Mouse (Mus musculus) CH12.LX (cell line): ENCODE results near the gene Ifna7. TPM values are rescaled to one million over a fixed set of nuclear protein-coding genes. Genes with fewer than 3 reads are reported as not detected.

Experiments used
- DNase-seq: peaks from one replicate; pipeline ENCODE4 v3.0.0-alpha.2; 2013; ENCODE audit errors: extremely low read depth
- H3K27ac ChIP-seq: 2 replicates; pipeline ENCODE4 v1.5.1; 2012; ENCODE audit warnings: low read depth, mild to moderate bottlenecking, control low read depth, moderate library complexity; ENCODE audit not compliant: insufficient read depth
- H3K27me3 ChIP-seq: replicated peaks from 2 replicates; pipeline ENCODE3; 2012; ENCODE audit warnings: inconsistent platforms
- H3K36me3 ChIP-seq, 2 experiments: replicated peaks in 1 of 2; 2 replicates each; pipeline versions ENCODE3 to v1.6.1; 2012; ENCODE audit warnings: inconsistent platforms in 1 of 2, low read length in 1 of 2, mild to moderate bottlenecking in 1 of 2, mixed read lengths in 1 of 2, moderate library complexity in 1 of 2; ENCODE audit not compliant: control insufficient read depth in 1 of 2, insufficient read depth in 1 of 2
- H3K4me1 ChIP-seq, 2 experiments: 2 replicates each; pipeline ENCODE4 v1.6.1; 2012; ENCODE audit warnings: inconsistent platforms in 1 of 2, moderate library complexity in 1 of 2; ENCODE audit not compliant: insufficient read depth in 2 of 2, control insufficient read depth in 1 of 2
- H3K4me2 ChIP-seq: 2 replicates; pipeline ENCODE4 v1.6.1; 2012; ENCODE audit warnings: low read depth, mild to moderate bottlenecking, control low read depth; ENCODE audit not compliant: poor library complexity, insufficient read depth, severe bottlenecking
- H3K4me3 ChIP-seq, 3 experiments: fragments of 150-350 bp in 1 of 3; sonication (generic) in 1 of 3; replicated peaks in 1 of 3; 2 replicates each; pipeline versions ENCODE3 to v1.5.1; 2011 to 2012; ENCODE audit warnings: low read depth in 2 of 3, low read length in 2 of 3, mild to moderate bottlenecking in 2 of 3, moderate library complexity in 2 of 3, control low read depth in 1 of 3, improper control_type of control experiment in 1 of 3, inconsistent platforms in 1 of 3, mixed read lengths in 1 of 3; ENCODE audit not compliant: poor library complexity in 1 of 3
- H3K79me2 ChIP-seq: replicated peaks from 2 replicates; pipeline ENCODE4 v1.6.1; 2012; ENCODE audit warnings: mild to moderate bottlenecking, moderate library complexity; ENCODE audit not compliant: control insufficient read depth, poor library complexity, insufficient read depth, severe bottlenecking; ENCODE audit errors: extremely low read depth
- H3K9ac ChIP-seq: 2 replicates; pipeline ENCODE4 v1.6.1; 2012; ENCODE audit warnings: low read depth, mild to moderate bottlenecking, control low read depth, moderate library complexity; ENCODE audit not compliant: insufficient read depth
- H3K9me3 ChIP-seq: replicated peaks from 2 replicates; pipeline ENCODE3; 2012; ENCODE audit warnings: low read length, inconsistent platforms, mixed read lengths
- BHLHE40 ChIP-seq: IDR thresholded peaks from 2 replicates; pipeline ENCODE4 v1.6.1; 2011; ENCODE audit warnings: mild to moderate bottlenecking, low read depth, low read length, improper control_type of control experiment
- CHD1 ChIP-seq: IDR thresholded peaks from 2 replicates; pipeline ENCODE4 v1.6.1; 2012; ENCODE audit warnings: low read depth, low read length, improper control_type of control experiment, inconsistent platforms
- CHD2 ChIP-seq: IDR thresholded peaks from 2 replicates; pipeline ENCODE4 v1.6.1; 2011; ENCODE audit warnings: low read length, improper control_type of control experiment
- CTCF ChIP-seq, 2 experiments: IDR thresholded peaks in 1 of 2; conservative IDR thresholded peaks in 1 of 2; 2 replicates each; pipeline ENCODE4 v1.5.1; 2011 to 2012; ENCODE audit warnings: low read depth in 2 of 2, low read length in 2 of 2, improper control_type of control experiment in 1 of 2, inconsistent platforms in 1 of 2, mild to moderate bottlenecking in 1 of 2, moderate library complexity in 1 of 2
- E2F4 ChIP-seq: IDR thresholded peaks from 2 replicates; pipeline ENCODE4 v1.6.1; 2011; ENCODE audit warnings: low read depth, low read length, improper control_type of control experiment; ENCODE audit not compliant: insufficient replicate concordance
- ELF1 ChIP-seq: IDR thresholded peaks from 2 replicates; pipeline ENCODE4 v1.6.1; 2014; ENCODE audit warnings: low read depth, mild to moderate bottlenecking, inconsistent platforms, low read length, improper control_type of control experiment
- EP300 ChIP-seq: IDR thresholded peaks from 2 replicates; pipeline ENCODE4 v1.6.1; 2011; ENCODE audit warnings: low read length, improper control_type of control experiment
- ETS1 ChIP-seq: conservative IDR thresholded peaks from 2 replicates; pipeline ENCODE4 v1.6.1; 2012; ENCODE audit warnings: low read depth, mild to moderate bottlenecking, inconsistent platforms, low read length, improper control_type of control experiment, moderate library complexity
- GABPA ChIP-seq: IDR thresholded peaks from 2 replicates; pipeline ENCODE4 v1.6.1; 2012; ENCODE audit warnings: low read depth, low read length, improper control_type of control experiment, inconsistent platforms; ENCODE audit not compliant: insufficient replicate concordance
- IRF4 ChIP-seq: IDR thresholded peaks from 2 replicates; pipeline ENCODE4 v1.6.1; 2014; ENCODE audit warnings: low read depth, mild to moderate bottlenecking, inconsistent platforms, low read length, improper control_type of control experiment
- JUN ChIP-seq: IDR thresholded peaks from 2 replicates; pipeline ENCODE4 v1.6.1; 2011; ENCODE audit warnings: low read depth, mild to moderate bottlenecking, low read length, improper control_type of control experiment, moderate library complexity; ENCODE audit not compliant: insufficient read depth
- MAFK ChIP-seq: IDR thresholded peaks from 2 replicates; pipeline ENCODE4 v1.6.1; 2011; ENCODE audit warnings: low read length, improper control_type of control experiment; ENCODE audit not compliant: insufficient replicate concordance
- MAX ChIP-seq: IDR thresholded peaks from 2 replicates; pipeline ENCODE4 v1.6.1; 2011; ENCODE audit warnings: low read length, improper control_type of control experiment
- MXI1 ChIP-seq: IDR thresholded peaks from 2 replicates; pipeline ENCODE4 v1.6.1; 2011; ENCODE audit warnings: mild to moderate bottlenecking, low read depth, low read length, improper control_type of control experiment
- MYC ChIP-seq: IDR thresholded peaks from 2 replicates; pipeline ENCODE4 v1.6.1; 2011; ENCODE audit warnings: low read depth, mild to moderate bottlenecking, improper control_type of control experiment, low read length
- NELFE ChIP-seq: IDR thresholded peaks from 2 replicates; pipeline ENCODE4 v1.6.1; 2011; ENCODE audit warnings: low read depth, low read length, improper control_type of control experiment
- NRF1 ChIP-seq: IDR thresholded peaks from 2 replicates; pipeline ENCODE4 v1.6.1; 2014; ENCODE audit warnings: low read depth, mild to moderate bottlenecking, inconsistent platforms, low read length, improper control_type of control experiment, moderate library complexity
- PAX5 ChIP-seq: IDR thresholded peaks from 2 replicates; pipeline ENCODE4 v1.6.1; 2012; ENCODE audit warnings: low read length, inconsistent platforms, mixed read lengths
- RAD21 ChIP-seq: IDR thresholded peaks from 2 replicates; pipeline ENCODE4 v1.6.1; 2011; ENCODE audit warnings: low read depth, mild to moderate bottlenecking, low read length, improper control_type of control experiment, moderate library complexity
- RCOR1 ChIP-seq: conservative IDR thresholded peaks from 2 replicates; pipeline ENCODE4 v1.6.1; 2012; ENCODE audit warnings: low read depth, mild to moderate bottlenecking, inconsistent platforms, low read length, improper control_type of control experiment
- SIN3A ChIP-seq: IDR thresholded peaks from 2 replicates; pipeline ENCODE4 v1.6.1; 2012; ENCODE audit warnings: low read length, improper control_type of control experiment, inconsistent platforms
- SMC3 ChIP-seq: IDR thresholded peaks from 2 replicates; pipeline ENCODE4 v1.6.1; 2011; ENCODE audit warnings: low read depth, low read length, improper control_type of control experiment
- TBP ChIP-seq: conservative IDR thresholded peaks from 2 replicates; pipeline ENCODE4 v1.6.1; 2011; ENCODE audit warnings: low read depth, low read length, improper control_type of control experiment
- TCF12 ChIP-seq: IDR thresholded peaks from 2 replicates; pipeline ENCODE4 v1.6.1; 2014; ENCODE audit warnings: low read depth, mild to moderate bottlenecking, inconsistent platforms, low read length, improper control_type of control experiment
- UBTF ChIP-seq: IDR thresholded peaks from 2 replicates; pipeline ENCODE4 v1.6.1; 2012; ENCODE audit warnings: low read depth, mild to moderate bottlenecking, inconsistent platforms, low read length, improper control_type of control experiment, moderate library complexity
- USF1 ChIP-seq: IDR thresholded peaks from 2 replicates; pipeline ENCODE4 v1.6.1; 2014; ENCODE audit warnings: low read depth, mild to moderate bottlenecking, inconsistent platforms, low read length, improper control_type of control experiment
- USF2 ChIP-seq: conservative IDR thresholded peaks from 2 replicates; pipeline ENCODE4 v1.6.1; 2011; ENCODE audit warnings: low read depth, low read length, improper control_type of control experiment
- ZC3H11A ChIP-seq: IDR thresholded peaks from 2 replicates; pipeline ENCODE4 v1.6.1; 2012; ENCODE audit warnings: low read depth, mild to moderate bottlenecking, inconsistent platforms, low read length, improper control_type of control experiment
- ZMIZ1 ChIP-seq: IDR thresholded peaks from 2 replicates; pipeline ENCODE4 v1.6.1; 2012; ENCODE audit warnings: low read depth, mild to moderate bottlenecking, inconsistent platforms, low read length, improper control_type of control experiment
- dilution Hi-C: fragments of 300-500 bp; cut with MboI; formaldehyde crosslinking; loops from 2 replicates; pipeline ENCODE4 v1.14.3; 2020; ENCODE audit warnings: low sequenced_read_pairs; ENCODE audit not compliant: extremely low pct_unique_long_range_greater_than_20kb, extremely low pct_ligation_motif_present
- in situ Hi-C: fragments of 300-500 bp; cut with MboI; formaldehyde crosslinking; loops from 3 replicates; pipeline ENCODE4 v1.14.3; 2019; ENCODE audit warnings: low sequenced_read_pairs, low pct_ligation_motif_present, low pct_unique_long_range_greater_than_20kb, mixed read lengths
- polyA plus RNA-seq: library from polyadenylated mRNA; unstranded; fragments of >175 nt; gene quantifications from 2 replicates; pipeline ENCODE4 v1.2.1, GENCODE M21; 2012; ENCODE audit warnings: low read depth; ENCODE audit not compliant: insufficient read length
- total RNA-seq, 2 experiments: library from RNA; depleted of rRNA; stranded (reverse); fragments of 300-350 nt in 1 of 2; fragments of >200 nt in 1 of 2; gene quantifications; 2 replicates each; pipeline ENCODE4 v1.2.3; 2012 to 2014

Ifna7 gene
- total and polyA plus RNA-seq, 3 experiments, result not detected

- no peak within 1 kb of the TSS for H3K4me2 ChIP-seq
- H3K27me3 ChIP-seq, result peaks cover 59% of the 10 kb centered on the region
- H3K79me2 ChIP-seq, result no peaks in the 10 kb centered on the region
- H3K36me3 ChIP-seq, result no peaks in the 10 kb centered on the region
- TF ChIP-seq EP300 (0 out of 2 replicates have a peak, but pooled peaks have one; percentile 24), IRF4 (peak; percentile 63), RCOR1 (no peak), MYC (no peak), JUN (no peak), ELF1 (no peak), CHD2 (peak; percentile 62; the same call in 1 of the 2 replicates)
- TF ChIP-seq, all 38 proteins: peak for 3
- no peaks in the 10 kb centered on the region for H3K9me3 ChIP-seq
- in situ Hi-C loops (no loop called here), dilution Hi-C loops (no loop called here)
- no peak within 1 kb of the TSS for H3K27ac ChIP-seq
- no peak within 1 kb of the TSS for H3K4me3 ChIP-seq
- no peak for DNase-seq
- H3K4me1 ChIP-seq, result peaks cover 5 to 10% of the 10 kb centered on the region in 2 experiments; a peak in 3 of 4 replicates
- H3K9ac ChIP-seq, result no peak within 1 kb of the TSS
Observed at GRCm38 (mm10) chr4:88841438-88841911, 25.4 kb downstream of the Ifna7 start, which contains the start of gene Ifna4. Ifna4 (plus strand) TSS chr4:88841861.

- no peak for TF ChIP-seq MXI1
- no peak for TF ChIP-seq JUN
- no peak for TF ChIP-seq GABPA
- no peak for TF ChIP-seq NELFE
- TF ChIP-seq ZC3H11A, result no peak
- no peak for TF ChIP-seq UBTF
- no peak for TF ChIP-seq BHLHE40
- no peak for TF ChIP-seq SIN3A
- no peak for TF ChIP-seq TCF12
- TF ChIP-seq E2F4, result 0 out of 2 replicates have a peak, but pooled peaks have one; percentile 41
- TF ChIP-seq RAD21, result peak; percentile 2
- peak; percentile 12; the same call in 1 of the 2 replicates for TF ChIP-seq SMC3
- TF ChIP-seq NRF1, result no peak
- no peak for TF ChIP-seq ZMIZ1
- TF ChIP-seq MAX, result no peak
- peak; percentile 15 to 61; a peak in 3 of 4 replicates for TF ChIP-seq CTCF (conservative IDR thresholded peaks at IDR 0.05 in 1 of 2, IDR thresholded peaks at IDR 0.05 in 1 of 2; ENCODE audit: low read depth in 2 of 2, low read length in 2 of 2)
- no peak for TF ChIP-seq USF1
- TF ChIP-seq ETS1, result no peak
- TF ChIP-seq CHD1, result no peak
- TF ChIP-seq MAFK, result no peak
- no peak for TF ChIP-seq TBP
- no peak for TF ChIP-seq USF2
- TF ChIP-seq PAX5, result no peak
- no peak for TF ChIP-seq RCOR1
- TF ChIP-seq, all 38 proteins: peak for 4
- Histone ChIP-seq H3K4me1 (peaks cover 5 to 10% of the 10 kb centered on the region in 2 experiments; a peak in 3 of 4 replicates), H3K27ac (no peak overlapping the region), H3K79me2 (no peaks in the 10 kb centered on the region), H3K4me2 (no peak overlapping the region), H3K27me3 (peaks cover 63% of the 10 kb centered on the region), H3K36me3 (no peaks in the 10 kb centered on the region), H3K4me3 (no peak overlapping the region), H3K9ac (no peak overlapping the region), H3K9me3 (no peaks in the 10 kb centered on the region)
- in situ Hi-C loops (no loop called here), dilution Hi-C loops (no loop called here)
- no peak for DNase-seq
Observed at GRCm38 (mm10) chr4:88845334-88845733, 29.3 kb downstream of the Ifna7 start.
